Mouse (Mus musculus): ENCODE measurements at regions not wholly inside any gene's neighbourhood (a gene's known extent, or its start where the extent isn't known, plus 50 kb on each side); places are given as distances from the start of the nearest gene placed in this dataset.

GRCm38 (mm10) chr13:73405720-73406629 is 61.0 kb upstream of the Lpcat1 start:
- DNase-seq, result peak; percentile 26

DNA sequence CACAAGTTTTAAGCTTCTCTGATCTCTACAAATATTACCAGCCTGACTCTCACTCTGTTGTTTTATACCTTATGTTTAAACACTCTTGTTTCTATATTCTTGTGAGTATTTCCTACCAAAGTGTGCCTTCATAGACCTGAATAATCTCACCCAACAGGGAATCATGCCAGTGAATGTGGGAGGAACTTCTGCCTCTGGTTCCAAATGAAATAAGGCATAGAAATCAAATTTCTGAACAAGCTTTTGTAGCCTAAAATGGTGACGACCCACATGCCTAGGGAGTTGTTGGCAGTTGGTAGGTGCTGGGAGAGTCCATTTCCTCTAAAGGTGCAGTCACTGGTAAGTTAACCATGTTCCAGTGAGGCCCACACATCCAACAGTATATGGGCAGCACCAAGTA is 66.1 kb upstream of the Lpcat1 start:
- DNase-seq, result no peak

DNA sequence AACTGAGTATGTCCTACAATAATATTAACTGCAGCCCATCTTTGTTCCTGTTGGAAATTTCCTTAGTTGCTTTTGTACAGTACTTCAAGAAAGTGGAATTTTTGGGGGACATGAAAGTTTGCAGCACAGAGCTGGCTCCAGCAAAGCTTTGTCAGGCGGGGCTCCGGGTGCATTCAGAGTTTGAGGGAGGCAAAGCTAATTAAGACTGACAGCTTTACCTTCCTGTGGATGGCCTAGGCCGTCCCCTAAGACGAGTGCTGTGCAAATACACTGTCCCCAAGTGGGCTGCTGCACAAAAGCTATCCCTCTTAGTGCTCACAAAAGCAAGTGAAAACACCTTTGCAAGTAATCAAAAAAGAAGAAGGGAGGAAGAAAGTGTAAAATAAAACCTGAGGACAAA is 68.7 kb upstream of the Ndufs6 start:
- DNase-seq, result no peak

DNA sequence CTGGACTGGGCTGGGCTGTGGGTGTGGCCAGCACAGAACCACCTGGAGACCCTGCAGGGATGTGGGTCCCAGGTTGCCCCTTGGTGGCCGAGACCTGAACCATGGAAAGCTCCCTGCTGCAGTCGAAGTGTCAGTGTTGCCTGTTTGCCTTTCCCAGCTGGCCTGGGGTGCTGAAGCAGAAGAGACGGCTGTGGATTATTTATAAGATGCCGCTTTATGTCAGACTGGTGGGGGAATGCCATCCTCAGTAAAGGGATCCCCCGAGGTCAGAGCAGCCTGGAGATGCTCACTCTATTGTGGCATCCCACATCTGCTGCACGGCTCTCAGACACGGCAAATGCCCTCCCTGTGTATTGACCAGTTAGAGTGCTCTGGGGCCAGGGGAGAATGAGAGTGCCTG is 67.5 kb upstream of the Ndufs6 start:
- no peak for DNase-seq

DNA sequence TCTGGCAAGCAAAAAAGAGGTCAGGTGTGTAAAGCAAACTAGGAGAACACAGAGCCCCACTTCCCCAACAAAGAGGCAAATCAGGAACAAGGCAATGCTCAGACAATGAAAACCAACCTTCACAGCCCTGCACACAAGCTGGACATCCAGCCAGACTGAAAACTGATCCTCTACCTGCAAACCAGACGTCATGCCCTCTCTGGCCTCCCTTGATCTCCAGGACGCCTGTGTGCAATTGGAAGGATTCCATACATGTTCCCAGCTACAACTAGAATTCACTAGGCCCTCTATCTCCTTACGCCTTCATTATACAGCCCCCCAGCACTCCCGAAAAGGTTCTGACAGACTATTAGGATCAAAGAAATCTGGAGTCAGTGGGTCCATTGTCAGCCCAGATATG is 60.7 kb upstream of the Ndufs6 start:
- no peak for DNase-seq

- no peak for DNase-seq
Measured at GRCm38 (mm10) chr13:73383585-73383984, 55.2 kb upstream of the Ndufs6 start.
